Mouse (Mus musculus) heart, embryonic 15.5 days (tissue): ENCODE data around the gene Gm16434. TPM values are rescaled to one million over a fixed set of nuclear protein-coding genes. Genes with fewer than 3 reads are reported as not detected.
"Not testable (repeated sequence)": the region's sequence is repeated elsewhere in the genome, so short reads cannot be mapped to it uniquely, and the experiment has no call there.

Experiments used
- ATAC-seq: fragments of 200-750 bp; cut with Nextera tagmentation; replicated peaks from 2 replicates; pipeline ENCODE4 v1.8.0; 2017; ENCODE audit warnings: low read depth, moderate TSS enrichment; ENCODE audit not compliant: insufficient number of reproducible peaks, insufficient read depth, low FRiP score
- H3K27ac ChIP-seq: fragments of 300-500 bp; sonication (generic); 2 replicates; pipeline ENCODE4 v1.5.1; 2015; ENCODE audit warnings: mild to moderate bottlenecking, inconsistent platforms
- H3K27me3 ChIP-seq: fragments of 300-500 bp; sonication (generic); 2 replicates; pipeline ENCODE4 v1.6.1; 2015; ENCODE audit warnings: inconsistent platforms
- H3K36me3 ChIP-seq: fragments of 300-500 bp; sonication (generic); 2 replicates; pipeline ENCODE4 v1.6.1; 2015; ENCODE audit warnings: mild to moderate bottlenecking, inconsistent platforms
- H3K4me1 ChIP-seq: fragments of 300-500 bp; sonication (generic); replicated peaks from 2 replicates; pipeline ENCODE4 v1.6.1; 2015; ENCODE audit warnings: inconsistent platforms
- H3K4me2 ChIP-seq: fragments of 300-500 bp; sonication (generic); 2 replicates; pipeline ENCODE4 v1.6.1; 2015; ENCODE audit warnings: inconsistent platforms, mild to moderate bottlenecking, moderate library complexity
- H3K4me3 ChIP-seq: fragments of 300-500 bp; sonication (generic); 2 replicates; pipeline ENCODE4 v1.5.1; 2015; ENCODE audit warnings: mild to moderate bottlenecking, inconsistent platforms
- H3K9ac ChIP-seq: fragments of 300-500 bp; sonication (generic); 2 replicates; pipeline ENCODE4 v1.6.1; 2015; ENCODE audit warnings: mild to moderate bottlenecking, inconsistent platforms
- H3K9me3 ChIP-seq: fragments of 300-500 bp; sonication (generic); replicated peaks from 2 replicates; pipeline ENCODE4 v1.6.1; 2016; ENCODE audit warnings: inconsistent platforms
- WGBS: fragments of 180-500 bp; shearing (Covaris S2); methylation state at CpG from one replicate; pipeline ENCODE4 v1.1.7; 2015; ENCODE audit warnings: mixed read lengths; 5-methylcytosine and 5-hydroxymethylcytosine counted together
- polyA plus RNA-seq: library from polyadenylated mRNA; unstranded; fragments of >200 nt; fragmentation: Nextera tagmentation; extraction: Ambion mirVana; gene quantifications from 2 replicates; pipeline ENCODE4 v1.2.1, GENCODE M21; 2015

Gene Gm16434
- not detected in 2 replicates for polyA plus RNA-seq

DNA sequence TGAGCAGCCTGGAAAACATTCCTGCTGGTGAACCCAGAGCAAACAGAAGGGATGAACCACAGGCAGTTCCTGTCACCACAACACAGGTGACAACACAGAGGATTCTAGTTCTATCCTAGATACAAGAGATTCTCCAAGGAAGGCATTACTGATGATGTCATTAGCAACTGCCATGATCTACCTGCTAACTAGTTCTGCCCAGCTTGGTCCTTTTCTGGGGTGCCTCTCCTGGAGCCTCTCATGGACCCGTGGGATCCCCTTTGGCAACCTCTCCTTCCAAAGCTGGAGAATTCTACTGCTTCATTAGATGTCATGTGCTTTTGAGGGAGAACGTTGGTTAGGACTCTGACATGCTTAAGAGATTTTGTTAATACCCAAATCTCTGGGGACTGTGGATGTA is at the start of gene Gm16434:
Gene Gm16434 (minus strand): TSS at position 101 of the 400 bp plus-strand sequence.
- not testable (repeated sequence) for H3K4me1 ChIP-seq, ATAC-seq, H3K4me2 ChIP-seq, H3K27ac ChIP-seq, H3K9ac ChIP-seq, H3K27me3 ChIP-seq, H3K36me3 ChIP-seq, H3K9me3 ChIP-seq, H3K4me3 ChIP-seq
- WGBS: no CpG with 5 or more reads among the region's 2 CpGs

DNA sequence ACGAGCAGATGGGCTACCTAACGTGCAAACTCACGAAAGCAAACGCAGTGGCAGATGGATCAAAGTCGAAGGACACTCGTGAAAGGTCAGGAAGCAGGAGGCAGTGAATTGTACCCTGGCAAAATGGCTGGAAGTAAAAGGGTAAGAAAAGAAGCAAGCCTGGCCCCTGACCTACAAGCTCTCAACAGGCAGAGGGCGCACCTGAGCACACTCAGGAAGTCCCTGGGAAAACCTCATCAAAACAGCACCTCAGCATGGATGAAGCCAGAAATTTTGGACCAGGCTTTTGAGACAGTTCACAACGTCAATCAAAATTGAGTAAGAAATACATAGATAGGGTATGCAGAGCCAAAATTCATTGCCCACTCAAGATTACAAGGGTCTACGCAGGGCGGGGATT is 49.2 kb upstream of the Gm16434 start:
- not testable (repeated sequence) for H3K36me3 ChIP-seq, H3K27me3 ChIP-seq, H3K4me1 ChIP-seq, ATAC-seq, H3K27ac ChIP-seq, H3K4me2 ChIP-seq, H3K4me3 ChIP-seq, H3K9ac ChIP-seq, H3K9me3 ChIP-seq
- 4% methylated on average over 8 of the region's 10 CpGs for WGBS

DNA sequence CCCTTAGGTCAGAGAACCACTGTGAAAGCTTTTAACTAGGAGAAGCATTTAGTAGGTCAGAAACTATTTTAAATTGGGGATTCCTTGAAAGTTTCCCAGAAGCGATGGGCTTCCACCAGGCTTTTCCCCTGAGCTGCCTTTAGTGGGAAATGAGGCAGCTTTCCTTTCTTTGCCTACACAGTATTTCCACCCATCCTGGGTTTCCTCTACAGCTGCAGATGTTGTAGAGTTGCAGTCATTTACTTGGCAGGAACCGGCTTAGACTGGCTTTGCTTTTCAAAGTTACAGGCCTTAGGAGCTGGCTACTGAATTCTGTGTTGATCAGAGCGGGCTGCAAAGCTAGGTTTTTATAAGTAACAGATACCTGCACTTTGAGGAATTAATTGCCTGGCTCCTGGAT is 5.7 kb upstream of the Gm16434 start:
- not testable (repeated sequence) for H3K27ac ChIP-seq, ATAC-seq, H3K4me3 ChIP-seq, H3K4me2 ChIP-seq, H3K36me3 ChIP-seq, H3K4me1 ChIP-seq, H3K27me3 ChIP-seq, H3K9ac ChIP-seq, H3K9me3 ChIP-seq
- WGBS: 85% methylated on average over 3 of the region's 3 CpGs

DNA sequence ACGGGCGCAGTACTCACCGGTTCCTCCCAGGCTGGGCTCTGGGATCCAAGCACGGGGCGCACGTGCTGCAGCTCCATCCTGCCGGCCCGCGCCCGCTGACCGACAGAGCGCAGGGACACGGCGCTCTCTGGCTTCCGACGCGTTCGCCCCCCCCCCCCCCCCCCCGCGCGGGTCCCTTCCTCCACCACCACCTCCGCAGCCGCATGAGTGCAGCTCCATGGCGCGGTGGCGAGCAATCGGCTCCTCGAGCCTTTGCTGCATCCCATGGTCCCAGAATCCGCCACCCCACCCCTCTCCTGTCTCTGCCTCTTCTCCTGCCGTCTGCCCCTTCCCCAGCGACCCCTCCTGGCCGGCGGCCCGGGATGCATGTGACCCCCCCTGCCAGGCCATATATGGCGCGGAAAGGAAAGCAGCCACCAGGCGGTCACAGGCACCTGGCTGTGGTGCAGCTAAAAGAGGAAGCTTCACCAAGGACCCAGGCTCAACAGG is 19.8 kb downstream of the Gm16434 start, which contains the start of gene Gm3512:
Gene Gm3512 (minus strand): TSS at position 51 of the 489 bp plus-strand sequence.
- H3K4me1 ChIP-seq, H3K27me3 ChIP-seq, H3K4me2 ChIP-seq, ATAC-seq, H3K9me3 ChIP-seq, H3K36me3 ChIP-seq, H3K27ac ChIP-seq, H3K9ac ChIP-seq, H3K4me3 ChIP-seq: not testable (repeated sequence)
- no CpG with 5 or more reads among the region's 37 CpGs for WGBS

Other genes starting within 250 kb of the Gm16434 start
- not detected in 2 replicates for gene Gm6356, start 220.7 kb downstream of the Gm16434 start, polyA plus RNA-seq
- gene Gm10406, start 167.1 kb downstream of the Gm16434 start, polyA plus RNA-seq: 0.10 and 0.25 TPM in 2 replicates
- not detected in 2 replicates for gene Gm3685, start 149.6 kb downstream of the Gm16434 start, polyA plus RNA-seq
- gene Gm3696, start 93.9 kb downstream of the Gm16434 start, polyA plus RNA-seq: 1.1 and 1.7 TPM in 2 replicates
- not detected in 2 replicates for gene Gm6676, start 69.1 kb downstream of the Gm16434 start, polyA plus RNA-seq
- gene Gm3512, start 20.0 kb downstream of the Gm16434 start, polyA plus RNA-seq: 2.7 and 3.3 TPM in 2 replicates
- gene Gm3727, start 70.2 kb upstream of the Gm16434 start, polyA plus RNA-seq: not detected in 2 replicates
- 1.3 TPM in 2 replicates for gene Gm3739, start 120.5 kb upstream of the Gm16434 start, polyA plus RNA-seq
- not detected in 2 replicates for gene Gm5797, start 137.9 kb upstream of the Gm16434 start, polyA plus RNA-seq
- not detected in 2 replicates for gene Gm8374, start 170.6 kb upstream of the Gm16434 start, polyA plus RNA-seq